ENCODE assay signal across 8 mouse cellular contexts in the genomic region with DNA sequence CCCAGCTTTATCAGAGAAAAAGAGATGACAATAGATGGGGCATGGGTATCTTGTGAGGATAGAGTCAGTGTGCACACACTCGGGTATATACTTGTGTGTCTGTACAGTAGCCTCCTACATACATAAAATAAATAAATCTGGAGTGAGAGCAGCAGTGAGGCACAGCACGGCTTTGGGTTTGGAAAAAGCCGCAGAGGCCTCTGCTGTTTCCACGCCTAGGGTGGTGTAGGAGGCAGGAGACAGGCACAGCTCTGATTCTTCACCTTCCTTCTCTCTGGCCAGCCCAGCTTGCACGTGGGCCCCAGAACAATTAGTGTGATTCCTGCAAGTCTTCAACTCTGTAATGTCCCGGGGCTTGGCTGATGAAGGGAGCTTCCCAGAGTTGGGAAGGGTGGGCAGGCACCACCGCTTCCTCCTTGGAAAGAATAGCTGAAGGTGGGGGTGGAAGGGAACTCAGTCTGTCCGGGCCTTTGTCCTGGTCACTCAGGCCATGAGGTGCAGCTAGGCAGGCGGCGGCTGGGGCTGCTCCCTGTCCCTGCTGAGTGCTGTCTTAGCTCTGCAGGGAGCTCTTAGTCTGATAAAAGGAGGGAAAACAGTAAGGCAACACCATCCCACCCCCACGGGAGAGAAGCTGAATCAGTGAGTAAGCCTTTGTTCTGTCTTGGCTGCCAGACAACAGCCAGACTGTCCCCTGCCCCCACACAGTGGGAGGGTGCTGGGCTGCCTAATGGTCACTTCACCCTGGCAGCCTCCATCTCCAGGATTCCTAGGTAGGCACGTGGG. TPM values are rescaled to one million over a fixed set of nuclear protein-coding genes. Genes with fewer than 3 reads are reported as not detected.
A peak's percentile ranks its signal among the peaks of the same experiment; 100 is the strongest.
DNase-seq lines count a peak whose midpoint lies in the region; TF ChIP-seq lines count a peak whose summit lies in the region.

No protein-coding gene starts in this region.

- no peak overlapping the region for H3ac ChIP-seq in myocyte (ENCODE audit: control insufficient read depth, insufficient read length)

- H3K27me3 ChIP-seq in myocyte (ENCODE audit: control insufficient read depth, insufficient read depth, insufficient read length) = no peaks in the 10 kb centered on the region

- H3K36me3 ChIP-seq in myocyte (ENCODE audit: control insufficient read depth, insufficient read depth) = no peaks in the 10 kb centered on the region

- peak; percentile 67 for DNase-seq in adrenal gland, postnatal 14 days
- DNase-seq in adrenal gland, adult 8-10 months = no peak
- DNase-seq in adipocyte (ENCODE audit: low spot score) = peak; percentile 36
- DNase-seq in heart, postnatal 4 days = peak; percentile 78
- DNase-seq in left cerebral cortex, adult 2 months (ENCODE audit: extremely low spot score in 1 of 2, low spot score in 2 of 2) = peak; percentile 62 to 80
- no peak for DNase-seq in yolk sac, embryonic 10.5 days (ENCODE audit: low spot score)

- H3K27ac ChIP-seq in embryonic fibroblast, embryonic 13.5 days (ENCODE audit: insufficient read depth, low read length) = peak overlapping the region; percentile 85
- H3K27ac ChIP-seq in left cerebral cortex, adult 2 months = peak overlapping the region; percentile 85

- peaks cover 29% of the 10 kb centered on the region for H3K4me1 ChIP-seq in embryonic fibroblast, embryonic 13.5 days (ENCODE audit: control insufficient read depth, insufficient read depth, low read length)

- H3K79me2 ChIP-seq in myocyte (ENCODE audit: control insufficient read depth, insufficient read depth) = no peaks in the 10 kb centered on the region

- intact Hi-C loops in left cerebral cortex, adult 2 months (cut with DNase I) = no loop called here

- H3K4me3 ChIP-seq in embryonic fibroblast, embryonic 13.5 days (ENCODE audit: insufficient read depth, low read length) = no peak overlapping the region
- no peak overlapping the region for H3K4me3 ChIP-seq in left cerebral cortex, adult 2 months
- H3K4me3 ChIP-seq in myocyte = no peak overlapping the region

- 0 out of 2 replicates have a peak, but pooled peaks have one; percentile 5 for TF ChIP-seq POLR2A in embryonic fibroblast, embryonic 13.5 days (IDR thresholded peaks at IDR 0.05; ENCODE audit: low read depth, low read length)
- TF ChIP-seq POLR2A in myocyte (IDR thresholded peaks at IDR 0.05; ENCODE audit: insufficient read length, low read depth) = no peak

- TF ChIP-seq CTCF in embryonic fibroblast, embryonic 13.5 days (IDR thresholded peaks at IDR 0.05; ENCODE audit: borderline replicate concordance, insufficient read depth, low read length) = no peak
- TF ChIP-seq CTCF in left cerebral cortex, adult 2 months (IDR thresholded peaks at IDR 0.05) = no peak

- peak overlapping the region; percentile 28 for H3K4me2 ChIP-seq in myocyte (ENCODE audit: low read depth)

TF ChIP-seq in myocyte, 11 proteins besides CTCF, POLR2A, EP300 and RAD21:
- TF ChIP-seq MAX (IDR thresholded peaks at IDR 0.05; ENCODE audit: low read depth) (no peak), POLR2AphosphoS2 (IDR thresholded peaks at IDR 0.05; ENCODE audit: insufficient read length, low read depth) (peak; percentile 51)

RNA-seq across cellular contexts. Expression of gene Pik3ip1, which starts 7.2 kb away (rescaled TPM):
- total RNA-seq in adrenal gland, postnatal 14 days (2021) = 11.1 and 24.2 TPM in 2 replicates
- total RNA-seq in adrenal gland, adult 8-10 months (2022) = 10 to 100 TPM; 17.2 to 28.2 (median 25.1) TPM
- polyA plus RNA-seq in embryonic fibroblast, embryonic 13.5 days (2011; ENCODE audit: insufficient read length, low read depth, missing spikeins) = 21.1 and 22.8 TPM in 2 replicates
- total RNA-seq in heart, postnatal 4 days (2021) = 10 to 100 TPM; 11.7 to 12.0 TPM
- total RNA-seq in left cerebral cortex, adult 2 months (2021) = 10 to 100 TPM; 28.1 to 31.5 TPM
- 5.8 TPM for polyA plus RNA-seq in myocyte (2012; fragmentation: generic; extraction: Trizol)

RNA-seq across cellular contexts. Expression of gene Patz1, which starts 48.7 kb away (rescaled TPM):
- total RNA-seq in adrenal gland, postnatal 14 days (2021) = 31.6 and 38.3 TPM in 2 replicates
- total RNA-seq in adrenal gland, adult 8-10 months (2022) = 10 to 100 TPM; 31.9 to 47.9 (median 40.5) TPM
- polyA plus RNA-seq in embryonic fibroblast, embryonic 13.5 days (2011; ENCODE audit: insufficient read length, low read depth, missing spikeins) = 23.4 and 26.5 TPM in 2 replicates
- 10 to 100 TPM; 38.5 to 41.6 TPM for total RNA-seq in heart, postnatal 4 days (2021)
- total RNA-seq in left cerebral cortex, adult 2 months (2021) = 10 to 100 TPM; 41.5 to 46.9 TPM
- polyA plus RNA-seq in myocyte (2012; fragmentation: generic; extraction: Trizol) = 14.5 TPM

Comparison
In these comparisons a context has a peak if more than half of its experiments do, and no peak if none do; other contexts are left out.
1. DNase-seq: peak in adrenal gland, postnatal 14 days (single experiment), adipocyte (single experiment), heart, postnatal 4 days (single experiment) and left cerebral cortex, adult 2 months (2 of 2); none in adrenal gland, adult 8-10 months (single experiment) and yolk sac, embryonic 10.5 days (single experiment).